Mouse (Mus musculus) heart, postnatal 0 days (tissue): ENCODE results near the gene Surf1. TPM values are rescaled to one million over a fixed set of nuclear protein-coding genes. Genes with fewer than 3 reads are reported as not detected.

Experiments used
- ATAC-seq: fragments of 200-750 bp; cut with Nextera tagmentation; 2 replicates; pipeline ENCODE4 v1.8.0; 2017; ENCODE audit warnings: low read depth, moderate number of reproducible peaks, moderate library complexity; ENCODE audit not compliant: insufficient read depth
- DNase-seq: peaks from one replicate; pipeline ENCODE4 v3.0.0-alpha.2; 2016; ENCODE audit warnings: low spot score
- H3K27ac ChIP-seq: fragments of 300-500 bp; sonication (generic); 2 replicates; pipeline ENCODE4 v1.5.1; 2014; ENCODE audit warnings: low read depth, mild to moderate bottlenecking
- H3K27me3 ChIP-seq: fragments of 300-500 bp; sonication (generic); 2 replicates; pipeline ENCODE4 v1.6.1; 2014; ENCODE audit warnings: low read length, mixed read lengths; ENCODE audit not compliant: control insufficient read depth, insufficient read depth
- H3K36me3 ChIP-seq: fragments of 300-500 bp; sonication (generic); replicated peaks from 2 replicates; pipeline ENCODE4 v1.6.1; 2014; ENCODE audit warnings: low read length, mixed read lengths; ENCODE audit not compliant: control insufficient read depth, insufficient read depth
- H3K4me1 ChIP-seq: fragments of 300-500 bp; sonication (generic); 2 replicates; pipeline ENCODE4 v1.6.1; 2014; ENCODE audit warnings: antibody characterized with exemption; ENCODE audit not compliant: control insufficient read depth, insufficient read depth
- H3K4me2 ChIP-seq: fragments of 300-500 bp; sonication (generic); 2 replicates; pipeline ENCODE4 v1.6.1; 2014; ENCODE audit warnings: low read depth, mild to moderate bottlenecking, low read length, moderate library complexity
- H3K4me3 ChIP-seq: fragments of 300-500 bp; sonication (generic); 2 replicates; pipeline ENCODE4 v1.5.1; 2014; ENCODE audit warnings: low read depth, low read length
- H3K9ac ChIP-seq: fragments of 300-500 bp; sonication (generic); replicated peaks from 2 replicates; pipeline ENCODE4 v1.6.1; 2014; ENCODE audit warnings: low read depth, low read length, mixed read lengths
- H3K9me3 ChIP-seq: fragments of 300-500 bp; sonication (generic); replicated peaks from 2 replicates; pipeline ENCODE4 v1.6.1; 2016; ENCODE audit warnings: low read length; ENCODE audit not compliant: control insufficient read depth
- CTCF ChIP-seq: IDR thresholded peaks from 2 replicates; pipeline ENCODE4 v1.5.1; 2016; ENCODE audit warnings: antibody characterized with exemption, control low read depth, low read depth
- EP300 ChIP-seq: IDR thresholded peaks from 2 replicates; pipeline ENCODE4 v1.6.1; 2016; ENCODE audit warnings: antibody characterized with exemption, low read depth
- WGBS: fragments of 180-500 bp; shearing (Covaris S2); extraction: QIAGEN DNeasy Blood & Tissue Kit; methylation state at CpG from one replicate; pipeline ENCODE4 v1.1.7; 2014; 5-methylcytosine and 5-hydroxymethylcytosine counted together
- polyA plus RNA-seq: library from polyadenylated mRNA; unstranded; fragments of >200 nt; fragmentation: Nextera tagmentation; extraction: Ambion mirVana; gene quantifications from 2 replicates; pipeline ENCODE4 v1.2.1, GENCODE M21; 2015
- total RNA-seq: library from RNA; depleted of rRNA; stranded (reverse); fragments of >200 nt; gene quantifications from 2 replicates; pipeline ENCODE4 v1.2.3, GENCODE M21; 2014; ENCODE audit warnings: low replicate concordance

Surf1 gene
- total and polyA plus RNA-seq, 2 experiments from 2014 or later, result 41.4 to 42.7 TPM

DNA sequence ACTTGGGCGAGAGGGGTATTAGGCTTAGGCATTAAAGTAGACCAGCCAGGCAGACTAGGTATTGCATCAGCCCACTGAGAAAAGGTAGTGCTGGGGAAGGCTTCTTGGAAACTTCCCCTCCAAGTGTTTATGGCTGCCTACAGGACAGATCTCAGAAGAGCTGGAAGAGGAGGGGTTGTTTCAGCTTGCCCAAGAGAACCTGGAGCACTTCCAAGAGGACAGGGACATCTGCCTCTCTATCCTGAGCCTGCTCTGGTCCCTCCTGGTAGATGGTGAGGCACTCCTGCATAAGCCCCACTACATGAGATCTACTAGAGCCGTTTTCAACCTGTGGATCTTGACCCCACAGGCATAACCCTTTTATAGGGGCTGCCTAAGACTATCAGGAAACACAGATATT lies 34.1 kb upstream of the Surf1 start:
- no peak for TF ChIP-seq CTCF
- no peak for TF ChIP-seq EP300
- Histone ChIP-seq H3K4me3 (no peak overlapping the region), H3K27ac (no peak overlapping the region), H3K9ac (no peak overlapping the region), H3K27me3 (no peaks in the 10 kb centered on the region), H3K36me3 (peaks cover 39% of the 10 kb centered on the region), H3K4me2 (no peak overlapping the region), H3K4me1 (no peaks in the 10 kb centered on the region), H3K9me3 (no peaks in the 10 kb centered on the region)
- ATAC-seq (no peak), DNase-seq (no peak)
- WGBS, result 82% methylated on average over 2 of the region's 2 CpGs

GRCm38 (mm10) chr2:26943253-26943652 lies 26.9 kb upstream of the Surf1 start:
- Histone ChIP-seq H3K9me3 (no peaks in the 10 kb centered on the region), H3K36me3 (no peaks in the 10 kb centered on the region; the same call in 1 of the 2 replicates), H3K9ac (no peak overlapping the region), H3K27me3 (no peaks in the 10 kb centered on the region), H3K4me2 (no peak overlapping the region), H3K4me3 (no peak overlapping the region), H3K27ac (no peak overlapping the region), H3K4me1 (no peaks in the 10 kb centered on the region)
- 54% methylated on average over 3 of the region's 3 CpGs for WGBS
- DNase-seq (no peak), ATAC-seq (no peak)
- TF ChIP-seq CTCF (no peak), EP300 (no peak)

DNA sequence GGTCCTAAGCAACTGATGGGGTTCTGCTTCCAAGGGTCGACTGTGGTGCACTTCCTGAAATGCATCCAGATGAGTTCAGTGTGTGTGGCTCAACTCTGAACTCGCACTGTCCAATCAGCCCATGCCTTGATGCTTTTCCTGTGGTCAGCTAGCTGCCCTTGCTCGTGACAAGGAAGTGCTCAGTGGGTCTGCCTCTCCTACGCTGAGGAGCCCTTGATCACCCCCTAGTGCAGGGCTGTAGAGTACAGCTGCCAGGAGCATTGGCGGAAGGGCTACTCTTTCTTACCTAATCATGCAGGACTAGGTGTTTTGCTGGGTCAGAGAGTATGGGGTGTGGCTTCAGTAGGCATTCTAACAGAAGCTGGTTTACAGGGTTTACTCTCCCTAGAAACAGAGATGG lies 25.2 kb upstream of the Surf1 start:
- TF ChIP-seq EP300 (no peak), CTCF (no peak)
- no peak for ATAC-seq
- no peak for DNase-seq
- Histone ChIP-seq H3K27me3 (no peaks in the 10 kb centered on the region), H3K4me1 (no peaks in the 10 kb centered on the region), H3K27ac (no peak overlapping the region), H3K4me2 (no peak overlapping the region), H3K36me3 (no peaks in the 10 kb centered on the region), H3K4me3 (no peak overlapping the region), H3K9me3 (no peaks in the 10 kb centered on the region), H3K9ac (no peak overlapping the region)
- WGBS, result 37% methylated on average over 5 of the region's 5 CpGs

GRCm38 (mm10) chr2:26936425-26936824 lies 20.1 kb upstream of the Surf1 start:
- no peak overlapping the region for H3K4me3 ChIP-seq
- peaks cover 13% of the 10 kb centered on the region for H3K4me1 ChIP-seq
- no peaks in the 10 kb centered on the region for H3K9me3 ChIP-seq
- no peak for ATAC-seq
- no peak for TF ChIP-seq EP300
- TF ChIP-seq CTCF, result no peak
- no peak overlapping the region for H3K27ac ChIP-seq
- no peaks in the 10 kb centered on the region for H3K36me3 ChIP-seq
- no peaks in the 10 kb centered on the region for H3K27me3 ChIP-seq
- no peak overlapping the region for H3K4me2 ChIP-seq
- DNase-seq, result no peak
- 30% methylated on average over 1 of the region's 1 CpGs for WGBS
- H3K9ac ChIP-seq, result no peak overlapping the region

- Histone ChIP-seq H3K27ac (no peak overlapping the region), H3K36me3 (no peaks in the 10 kb centered on the region), H3K4me3 (no peak overlapping the region), H3K9me3 (no peaks in the 10 kb centered on the region), H3K4me1 (peaks cover 24% of the 10 kb centered on the region), H3K27me3 (no peaks in the 10 kb centered on the region), H3K9ac (no peak overlapping the region), H3K4me2 (no peak overlapping the region)
- no peak for ATAC-seq
- 92% methylated on average over 2 of the region's 2 CpGs for WGBS
- no peak for TF ChIP-seq CTCF
- TF ChIP-seq EP300, result no peak
- DNase-seq, result no peak
Measured at GRCm38 (mm10) chr2:26935286-26935685, 19.0 kb upstream of the Surf1 start.

GRCm38 (mm10) chr2:26933304-26934055 lies 17.1 kb upstream of the Surf1 start, which contains the start of the genes Surf4 and Stkld1:
Gene Surf4, minus strand, starts transcription at chr2:26933928.
Gene Stkld1, plus strand, starts transcription at chr2:26934047.
- Histone ChIP-seq H3K9ac (peak within 1 kb of the TSS; percentile 98), H3K36me3 (peaks cover 3% of the 10 kb centered on the region; the same call in 1 of the 2 replicates), H3K4me2 (peak within 1 kb of the TSS; percentile 79), H3K27me3 (no peaks in the 10 kb centered on the region), H3K4me3 (peak within 1 kb of the TSS; percentile 90), H3K27ac (peak within 1 kb of the TSS; percentile 94), H3K4me1 (peaks cover 25% of the 10 kb centered on the region), H3K9me3 (no peaks in the 10 kb centered on the region)
- ATAC-seq (peak; percentile 97), DNase-seq (peak; percentile 95)
- 2% methylated on average over 31 of the region's 70 CpGs for WGBS
- TF ChIP-seq CTCF (no peak), EP300 (no peak)
